In the genomic region with DNA sequence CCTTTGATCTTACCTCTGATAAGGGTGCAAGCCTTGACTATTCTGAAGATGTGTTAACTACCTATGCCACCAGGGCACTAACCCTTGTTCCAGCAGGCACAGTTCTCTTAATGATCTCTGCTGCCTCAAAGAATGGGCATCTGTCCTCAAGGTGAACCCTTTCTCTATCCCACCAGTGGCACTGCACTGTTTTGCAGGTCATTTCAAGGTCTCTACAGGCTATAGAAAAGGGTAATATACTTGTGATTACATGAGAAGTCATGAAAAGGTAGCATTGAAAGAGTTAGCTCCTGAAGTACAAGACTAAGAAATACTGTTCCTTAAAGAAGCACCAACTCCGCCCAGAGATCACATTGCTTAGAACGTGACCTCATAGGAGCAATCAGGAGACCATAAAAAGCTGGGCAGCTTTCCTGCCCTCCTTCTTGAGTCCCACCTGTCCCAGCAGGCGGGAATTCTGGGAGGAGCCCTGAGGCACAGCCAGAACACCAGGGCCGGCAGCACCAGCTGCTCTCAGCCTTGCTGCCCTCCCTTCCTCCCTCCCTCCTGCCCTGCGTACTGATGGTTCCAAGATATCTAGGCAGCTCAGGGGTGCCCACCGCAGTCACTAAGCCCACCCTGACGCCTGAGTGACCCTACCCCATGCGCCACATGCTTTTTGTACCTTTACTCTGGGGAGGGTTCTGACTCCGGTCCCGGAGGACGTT, we compare ENCODE assay signal across 8 mouse cellular contexts.
DNase-seq lines count a peak whose midpoint lies in the region; ATAC-seq lines count a peak whose summit lies in the region.

No protein-coding gene starts in this region.

- H3K9me3 ChIP-seq in intestine, embryonic 14.5 days (ENCODE audit: control insufficient read depth, low read length): no peaks in the 10 kb centered on the region
- H3K9me3 ChIP-seq in lung, embryonic 15.5 days: no peaks in the 10 kb centered on the region

- peaks cover 22% of the 10 kb centered on the region for H3K4me1 ChIP-seq in intestine, embryonic 14.5 days (replicated peaks; ENCODE audit: control insufficient read depth, insufficient read depth, low read length)
- peaks cover 10% of the 10 kb centered on the region; the same call in 1 of the 2 replicates for H3K4me1 ChIP-seq in lung, embryonic 15.5 days

- 0 out of 2 replicates have a peak overlapping the region, but pooled peaks have one; percentile 7 for H3K27ac ChIP-seq in intestine, embryonic 14.5 days (ENCODE audit: low read depth)
- H3K27ac ChIP-seq in lung, embryonic 15.5 days: no peak overlapping the region

- H3K9ac ChIP-seq in intestine, embryonic 14.5 days (ENCODE audit: low read length): peak overlapping the region; percentile 39; the same call in 1 of the 2 replicates
- H3K9ac ChIP-seq in lung, embryonic 15.5 days: no peak overlapping the region

- peak overlapping the region; percentile 33 for H3K4me3 ChIP-seq in intestine, embryonic 14.5 days (ENCODE audit: low read depth, low read length)
- peak overlapping the region; percentile 19 for H3K4me3 ChIP-seq in lung, embryonic 15.5 days

- H3K27me3 ChIP-seq in intestine, embryonic 14.5 days (replicated peaks; ENCODE audit: control insufficient read depth, insufficient read depth, low read length): no peaks in the 10 kb centered on the region
- no peaks in the 10 kb centered on the region for H3K27me3 ChIP-seq in lung, embryonic 15.5 days

- ATAC-seq in intestine, embryonic 14.5 days (replicated peaks; ENCODE audit: low FRiP score, low TSS enrichment, low read depth): peak; percentile 87
- ATAC-seq in lung, embryonic 15.5 days (ENCODE audit: borderline replicate concordance, extremely low read depth, low FRiP score, low TSS enrichment): peak; percentile 49; the same call in 1 of the 2 replicates

- peak; percentile 63 to 70 for DNase-seq in right cerebral cortex, postnatal 10 days (ENCODE audit: low spot score in 2 of 2)
- DNase-seq in right cerebral cortex, adult 2 months (ENCODE audit: low spot score in 2 of 2): no peak
- DNase-seq in cerebellum, adult 8-10 months: peak; percentile 40
- DNase-seq in forelimb bud, embryonic 11.5 days (ENCODE audit: low read depth, low spot score): peak; percentile 69
- DNase-seq in intestine, embryonic 14.5 days (ENCODE audit: low spot score): peak; percentile 59
- DNase-seq in retina, embryonic 14.5 days (ENCODE audit: low spot score): peak; percentile 59
- DNase-seq in frontal cortex, postnatal 10 days (ENCODE audit: low spot score in 2 of 2): no peak

- H3K36me3 ChIP-seq in intestine, embryonic 14.5 days (ENCODE audit: control insufficient read depth, insufficient read depth, low read length): no peaks in the 10 kb centered on the region
- no peaks in the 10 kb centered on the region for H3K36me3 ChIP-seq in lung, embryonic 15.5 days

- H3K4me2 ChIP-seq in intestine, embryonic 14.5 days (ENCODE audit: low read length): peak overlapping the region; percentile 78
- H3K4me2 ChIP-seq in lung, embryonic 15.5 days: peak overlapping the region; percentile 52

- WGBS in intestine, embryonic 14.5 days: 17% methylated on average over 11 of the region's 11 CpGs
- 33% methylated on average over 11 of the region's 11 CpGs for WGBS in lung, embryonic 15.5 days

Comparison
In these comparisons a context has a peak if more than half of its experiments do, and no peak if none do; other contexts are left out.
1. DNase-seq: peak in right cerebral cortex, postnatal 10 days (2 of 2), cerebellum, adult 8-10 months (single experiment), forelimb bud, embryonic 11.5 days (single experiment), intestine, embryonic 14.5 days (single experiment) and retina, embryonic 14.5 days (single experiment); none in right cerebral cortex, adult 2 months (0 of 2) and frontal cortex, postnatal 10 days (0 of 2).